Mouse (Mus musculus) skeletal muscle tissue, adult 2 months (tissue): ENCODE results near the gene Psma3.

Experiments
- DNase-seq: peaks from one replicate; pipeline ENCODE4 v3.0.0-alpha.2; 2012; ENCODE audit warnings: low read depth, low spot score

The Psma3 gene

GRCm38 (mm10) chr12:70974441-70975266, at the start of gene Psma3:
Gene Psma3 (plus strand): TSS chr12:70974621.
- peak; percentile 98 for DNase-seq

- DNase-seq: no peak
Observed at GRCm38 (mm10) chr12:70929781-70930180, 44.6 kb upstream of the Psma3 start.

- no peak for DNase-seq
Observed at GRCm38 (mm10) chr12:70937150-70937549, 37.3 kb upstream of the Psma3 start.

GRCm38 (mm10) chr12:70937571-70938384, 36.6 kb upstream of the Psma3 start, which contains the start of gene Actr10:
Gene Actr10 (plus strand): TSS chr12:70937857.
- peak; percentile 89 for DNase-seq

GRCm38 (mm10) chr12:70940806-70941205, 33.6 kb upstream of the Psma3 start:
- DNase-seq: no peak

GRCm38 (mm10) chr12:70944181-70944580, 30.2 kb upstream of the Psma3 start:
- DNase-seq: no peak

GRCm38 (mm10) chr12:70946585-70947256, 27.7 kb upstream of the Psma3 start:
- DNase-seq: no peak

- DNase-seq: no peak
Observed at GRCm38 (mm10) chr12:70958640-70959039, 15.8 kb upstream of the Psma3 start.

GRCm38 (mm10) chr12:70967581-70967980, 6.8 kb upstream of the Psma3 start:
- no peak for DNase-seq

- DNase-seq: peak; percentile 84
Observed at GRCm38 (mm10) chr12:70968141-70968790, 6.2 kb upstream of the Psma3 start.

GRCm38 (mm10) chr12:70968791-70969307, 5.6 kb upstream of the Psma3 start:
- peak; percentile 90 for DNase-seq

- DNase-seq: peak; percentile 78
Observed at GRCm38 (mm10) chr12:70969485-70970184, 4.8 kb upstream of the Psma3 start.

GRCm38 (mm10) chr12:70973831-70974230, 590 bp upstream of the Psma3 start:
- no peak for DNase-seq

- DNase-seq: no peak
Observed at GRCm38 (mm10) chr12:70975406-70975805, 985 bp downstream of the Psma3 start.

- no peak for DNase-seq
Observed at GRCm38 (mm10) chr12:70975891-70976290, 1.5 kb downstream of the Psma3 start.

GRCm38 (mm10) chr12:70978345-70978744, 3.9 kb downstream of the Psma3 start:
- peak; percentile 39 for DNase-seq

GRCm38 (mm10) chr12:70984855-70985550, 10.6 kb downstream of the Psma3 start:
- DNase-seq: peak; percentile 73

GRCm38 (mm10) chr12:70997225-70997624, 22.8 kb downstream of the Psma3 start:
- DNase-seq: no peak

- peak; percentile 75 for DNase-seq
Observed at GRCm38 (mm10) chr12:70999423-70999903, 25.0 kb downstream of the Psma3 start.

- DNase-seq: no peak
Observed at GRCm38 (mm10) chr12:71000344-71000743, 25.9 kb downstream of the Psma3 start.
